Mouse (Mus musculus): ENCODE measurements around the gene Grap. TPM values are rescaled to one million over a fixed set of nuclear protein-coding genes. Genes with fewer than 3 reads are reported as not detected.
"Not testable (repeated sequence)": the region's sequence is repeated elsewhere in the genome, so short reads cannot be mapped to it uniquely, and the experiment has no call there.

The Grap gene
- polyA plus RNA-seq, 2 experiments, result 1.6 to 2.1 TPM

DNA sequence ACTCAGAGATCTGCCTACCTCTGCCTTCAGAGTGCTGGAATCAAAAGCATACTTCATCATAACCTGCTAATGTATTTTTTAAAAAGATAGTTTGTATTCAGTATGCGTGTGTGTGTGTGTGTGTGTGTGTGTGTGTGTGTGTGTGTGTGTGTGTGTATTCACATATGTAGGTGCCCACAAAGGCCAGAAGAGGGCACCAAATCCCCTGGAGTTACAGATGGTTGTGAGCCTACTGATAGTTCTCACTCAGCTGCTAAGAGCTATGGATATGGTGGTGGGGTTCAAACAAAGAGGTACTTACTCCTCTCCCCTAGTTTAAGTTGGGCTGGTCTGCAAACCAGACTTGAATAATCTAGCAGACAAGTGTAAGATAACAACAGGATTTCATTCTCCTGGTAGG lies 26.6 kb upstream of the Grap start:
- Histone ChIP-seq H3K4me2 (ENCODE audit: low read depth) (no peak overlapping the region), H3K9me3 (ENCODE audit: control insufficient read depth, low read length) (no peaks in the 10 kb centered on the region), H3K9ac (replicated peaks) (no peak overlapping the region), H3K4me1 (replicated peaks; ENCODE audit: control insufficient read depth in 2 of 2, insufficient read depth in 2 of 2, low read length in 1 of 2) (no peaks in the 10 kb centered on the region), H3K27ac (no peak overlapping the region), H3K27me3 (ENCODE audit: control insufficient read depth, insufficient read depth, low read length) (no peaks in the 10 kb centered on the region), H3K4me3 (ENCODE audit: insufficient read depth in 1 of 2, low read depth in 2 of 2, low read length in 2 of 2) (no peak overlapping the region), H3K36me3 (replicated peaks; ENCODE audit: control insufficient read depth, insufficient read depth, low read depth) (no peaks in the 10 kb centered on the region)
- TF ChIP-seq CTCF (IDR thresholded peaks at IDR 0.05; ENCODE audit: low read depth) (0 out of 2 replicates have a peak, but pooled peaks have one; percentile 15), EP300 (IDR thresholded peaks at IDR 0.05; ENCODE audit: low read depth) (no peak)
- no peak for DNase-seq (ENCODE audit: low read depth in 3 of 3, low spot score in 3 of 3)
- no peak for ATAC-seq (ENCODE audit: insufficient read depth)
- WGBS (ENCODE audit: insufficient replicate concordance), result 92% methylated on average over 1 of the region's 1 CpGs

- Histone ChIP-seq H3K36me3 (replicated peaks; ENCODE audit: control insufficient read depth, insufficient read depth, low read depth) (no peaks in the 10 kb centered on the region), H3K4me2 (ENCODE audit: low read depth) (no peak overlapping the region), H3K27me3 (ENCODE audit: control insufficient read depth, insufficient read depth, low read length) (no peaks in the 10 kb centered on the region), H3K27ac (no peak overlapping the region), H3K9ac (replicated peaks) (no peak overlapping the region), H3K4me3 (ENCODE audit: insufficient read depth in 1 of 2, low read depth in 2 of 2, low read length in 2 of 2) (no peak overlapping the region), H3K9me3 (ENCODE audit: control insufficient read depth, low read length) (no peaks in the 10 kb centered on the region), H3K4me1 (replicated peaks; ENCODE audit: control insufficient read depth in 2 of 2, insufficient read depth in 2 of 2, low read length in 1 of 2) (no peaks in the 10 kb centered on the region)
- WGBS (ENCODE audit: insufficient replicate concordance), result 33% methylated on average over 3 of the region's 3 CpGs
- DNase-seq (ENCODE audit: low read depth in 3 of 3, low spot score in 3 of 3) (no peak), ATAC-seq (ENCODE audit: insufficient read depth) (no peak)
- no peak for TF ChIP-seq EP300 (IDR thresholded peaks at IDR 0.05; ENCODE audit: low read depth)
- peak; percentile 49 for TF ChIP-seq CTCF (IDR thresholded peaks at IDR 0.05; ENCODE audit: low read depth)
These were observed 23.4 kb upstream of the Grap start for GRCm38 (mm10) chr11:61629621-61630020.

- not testable (repeated sequence) for H3K36me3 ChIP-seq (replicated peaks; ENCODE audit: control insufficient read depth, insufficient read depth, low read depth); DNase-seq (ENCODE audit: low read depth in 3 of 3, low spot score in 3 of 3); H3K27ac ChIP-seq; H3K4me3 ChIP-seq (ENCODE audit: insufficient read depth in 1 of 2, low read depth in 2 of 2, low read length in 2 of 2); H3K4me2 ChIP-seq (ENCODE audit: low read depth); H3K9me3 ChIP-seq (ENCODE audit: control insufficient read depth, low read length); ATAC-seq (ENCODE audit: insufficient read depth); H3K27me3 ChIP-seq (ENCODE audit: control insufficient read depth, insufficient read depth, low read length); H3K9ac ChIP-seq (replicated peaks); H3K4me1 ChIP-seq (replicated peaks; ENCODE audit: control insufficient read depth in 2 of 2, insufficient read depth in 2 of 2, low read length in 1 of 2)
- 62% methylated on average over 3 of the region's 4 CpGs for WGBS (ENCODE audit: insufficient replicate concordance)
These were observed 16.8 kb upstream of the Grap start for GRCm38 (mm10) chr11:61636309-61636708.

GRCm38 (mm10) chr11:61637413-61637812 lies 15.7 kb upstream of the Grap start:
- 32% methylated on average over 1 of the region's 1 CpGs for WGBS (ENCODE audit: insufficient replicate concordance)
- Histone ChIP-seq H3K27me3 (ENCODE audit: control insufficient read depth, insufficient read depth, low read length) (no peaks in the 10 kb centered on the region), H3K9ac (replicated peaks) (no peak overlapping the region), H3K4me3 (ENCODE audit: insufficient read depth in 1 of 2, low read depth in 2 of 2, low read length in 2 of 2) (no peak overlapping the region), H3K4me2 (ENCODE audit: low read depth) (no peak overlapping the region), H3K27ac (no peak overlapping the region), H3K4me1 (replicated peaks; ENCODE audit: control insufficient read depth in 2 of 2, insufficient read depth in 2 of 2, low read length in 1 of 2) (0 out of 4 replicates have a peak, but pooled peaks cover 0 to 2% of the 10 kb centered on the region in 2 experiments), H3K36me3 (replicated peaks; ENCODE audit: control insufficient read depth, insufficient read depth, low read depth) (no peaks in the 10 kb centered on the region), H3K9me3 (ENCODE audit: control insufficient read depth, low read length) (no peaks in the 10 kb centered on the region)
- ATAC-seq (ENCODE audit: insufficient read depth), result no peak
- DNase-seq (ENCODE audit: low read depth in 3 of 3, low spot score in 3 of 3), result no peak
- TF ChIP-seq EP300 (IDR thresholded peaks at IDR 0.05; ENCODE audit: low read depth), result no peak
- TF ChIP-seq CTCF (IDR thresholded peaks at IDR 0.05; ENCODE audit: low read depth), result no peak

DNA sequence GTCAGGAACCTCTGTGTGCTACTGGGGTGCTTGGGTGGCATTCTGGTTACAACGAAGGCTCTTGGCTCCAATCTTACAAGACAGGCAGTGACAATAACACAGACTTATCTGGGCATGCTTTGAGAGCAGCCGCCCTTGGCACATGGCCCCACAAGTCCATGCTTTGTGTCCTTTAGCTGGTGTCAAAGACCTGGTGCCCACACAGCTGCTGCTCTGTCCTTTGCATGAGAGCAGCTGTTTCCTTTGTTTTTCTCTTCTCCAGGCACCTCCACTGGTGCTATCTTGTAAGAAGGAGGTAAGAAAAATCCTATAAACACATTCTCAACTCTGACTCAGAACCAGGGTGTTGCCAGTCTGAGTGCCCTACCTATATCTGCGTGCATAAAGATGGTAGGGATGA lies 15.2 kb upstream of the Grap start:
- Histone ChIP-seq H3K9ac (replicated peaks) (no peak overlapping the region), H3K9me3 (ENCODE audit: control insufficient read depth, low read length) (no peaks in the 10 kb centered on the region), H3K36me3 (replicated peaks; ENCODE audit: control insufficient read depth, insufficient read depth, low read depth) (no peaks in the 10 kb centered on the region), H3K27me3 (ENCODE audit: control insufficient read depth, insufficient read depth, low read length) (no peaks in the 10 kb centered on the region), H3K4me3 (ENCODE audit: insufficient read depth in 1 of 2, low read depth in 2 of 2, low read length in 2 of 2) (no peak overlapping the region), H3K4me2 (ENCODE audit: low read depth) (no peak overlapping the region), H3K4me1 (replicated peaks; ENCODE audit: control insufficient read depth in 2 of 2, insufficient read depth in 2 of 2, low read length in 1 of 2) (0 out of 4 replicates have a peak, but pooled peaks cover 0 to 2% of the 10 kb centered on the region in 2 experiments), H3K27ac (no peak overlapping the region)
- ATAC-seq (ENCODE audit: insufficient read depth) (no peak), DNase-seq (ENCODE audit: low read depth in 3 of 3, low spot score in 3 of 3) (no peak)
- TF ChIP-seq CTCF (IDR thresholded peaks at IDR 0.05; ENCODE audit: low read depth) (no peak), EP300 (IDR thresholded peaks at IDR 0.05; ENCODE audit: low read depth) (no peak)
- 60% methylated on average over 3 of the region's 3 CpGs for WGBS (ENCODE audit: insufficient replicate concordance)
